Mouse (Mus musculus): ENCODE measurements around the gene Rad9a. TPM values are rescaled to one million over a fixed set of nuclear protein-coding genes. Genes with fewer than 3 reads are reported as not detected.

The Rad9a gene
- polyA plus RNA-seq, 1 experiment = 33.3 TPM

GRCm38 (mm10) chr19:4222165-4222564 is 20.7 kb upstream of the Rad9a start:
- H3ac ChIP-seq (ENCODE audit: control insufficient read depth, insufficient read length, low read depth) = peak overlapping the region; percentile 6
- H3K27me3 ChIP-seq (ENCODE audit: control insufficient read depth, insufficient read depth, insufficient read length) = no peaks in the 10 kb centered on the region
- H3K4me3 ChIP-seq (ENCODE audit: insufficient read depth, poor library complexity, severe bottlenecking) = no peak overlapping the region
- H3K79me2 ChIP-seq (ENCODE audit: control insufficient read depth, insufficient read depth) = peaks cover 59% of the 10 kb centered on the region
- peaks cover 49% of the 10 kb centered on the region for H3K36me3 ChIP-seq (ENCODE audit: control insufficient read depth, insufficient read depth)
- TF ChIP-seq MYOG (IDR thresholded peaks at IDR 0.05; ENCODE audit: control insufficient read depth, extremely low read depth, insufficient read length) (no peak), CTCF (IDR thresholded peaks at IDR 0.05; ENCODE audit: control insufficient read depth, insufficient read depth, insufficient read length) (no peak), MYOD1 (IDR thresholded peaks at IDR 0.05; ENCODE audit: control insufficient read depth, insufficient read length, low read depth) (no peak), USF1 (IDR thresholded peaks at IDR 0.05; ENCODE audit: low read depth) (no peak), FOSL1 (IDR thresholded peaks at IDR 0.05; ENCODE audit: insufficient read depth, low read length, poor library complexity, severe bottlenecking) (no peak), CEBPB (IDR thresholded peaks at IDR 0.05; ENCODE audit: low read depth) (no peak), MAX (IDR thresholded peaks at IDR 0.05) (no peak)
- H3K79me3 ChIP-seq (ENCODE audit: low read depth) = peaks cover 36% of the 10 kb centered on the region

GRCm38 (mm10) chr19:4220957-4221743 is 19.7 kb upstream of the Rad9a start:
- Histone ChIP-seq H3K79me3 (ENCODE audit: low read depth) (peaks cover 46% of the 10 kb centered on the region), H3K4me3 (ENCODE audit: insufficient read depth, poor library complexity, severe bottlenecking) (no peak overlapping the region), H3K27me3 (ENCODE audit: control insufficient read depth, insufficient read depth, insufficient read length) (no peaks in the 10 kb centered on the region), H3K36me3 (ENCODE audit: control insufficient read depth, insufficient read depth) (peaks cover 56% of the 10 kb centered on the region), H3K79me2 (ENCODE audit: control insufficient read depth, insufficient read depth) (peaks cover 69% of the 10 kb centered on the region), H3ac (ENCODE audit: control insufficient read depth, insufficient read length, low read depth) (peak overlapping the region; percentile 39)
- no peak for TF ChIP-seq USF1 (IDR thresholded peaks at IDR 0.05; ENCODE audit: low read depth)
- no peak for TF ChIP-seq FOSL1 (IDR thresholded peaks at IDR 0.05; ENCODE audit: insufficient read depth, low read length, poor library complexity, severe bottlenecking)
- no peak for TF ChIP-seq CTCF (IDR thresholded peaks at IDR 0.05; ENCODE audit: control insufficient read depth, insufficient read depth, insufficient read length)
- no peak for TF ChIP-seq CEBPB (IDR thresholded peaks at IDR 0.05; ENCODE audit: low read depth)
- TF ChIP-seq MAX (IDR thresholded peaks at IDR 0.05) = no peak
- no peak for TF ChIP-seq MYOG (IDR thresholded peaks at IDR 0.05; ENCODE audit: control insufficient read depth, extremely low read depth, insufficient read length)
- no peak for TF ChIP-seq MYOD1 (IDR thresholded peaks at IDR 0.05; ENCODE audit: control insufficient read depth, insufficient read length, low read depth)

- Histone ChIP-seq H3K79me2 (ENCODE audit: control insufficient read depth, insufficient read depth) (peaks cover 76% of the 10 kb centered on the region), H3K79me3 (ENCODE audit: low read depth) (peaks cover 53% of the 10 kb centered on the region), H3ac (ENCODE audit: control insufficient read depth, insufficient read length, low read depth) (no peak overlapping the region), H3K4me3 (ENCODE audit: insufficient read depth, poor library complexity, severe bottlenecking) (no peak overlapping the region), H3K36me3 (ENCODE audit: control insufficient read depth, insufficient read depth) (peaks cover 56% of the 10 kb centered on the region), H3K27me3 (ENCODE audit: control insufficient read depth, insufficient read depth, insufficient read length) (no peaks in the 10 kb centered on the region)
- TF ChIP-seq CTCF (IDR thresholded peaks at IDR 0.05; ENCODE audit: control insufficient read depth, insufficient read depth, insufficient read length) = no peak
- TF ChIP-seq MYOD1 (IDR thresholded peaks at IDR 0.05; ENCODE audit: control insufficient read depth, insufficient read length, low read depth) = no peak
- TF ChIP-seq USF1 (IDR thresholded peaks at IDR 0.05; ENCODE audit: low read depth) = no peak
- no peak for TF ChIP-seq CEBPB (IDR thresholded peaks at IDR 0.05; ENCODE audit: low read depth)
- TF ChIP-seq FOSL1 (IDR thresholded peaks at IDR 0.05; ENCODE audit: insufficient read depth, low read length, poor library complexity, severe bottlenecking) = no peak
- no peak for TF ChIP-seq MAX (IDR thresholded peaks at IDR 0.05)
- TF ChIP-seq MYOG (IDR thresholded peaks at IDR 0.05; ENCODE audit: control insufficient read depth, extremely low read depth, insufficient read length) = no peak
Observed at GRCm38 (mm10) chr19:4220416-4220815, 19.0 kb upstream of the Rad9a start.

- TF ChIP-seq MYOD1 (IDR thresholded peaks at IDR 0.05; ENCODE audit: control insufficient read depth, insufficient read length, low read depth) (no peak), USF1 (IDR thresholded peaks at IDR 0.05; ENCODE audit: low read depth) (no peak), CEBPB (IDR thresholded peaks at IDR 0.05; ENCODE audit: low read depth) (no peak), MAX (IDR thresholded peaks at IDR 0.05) (no peak)
- Histone ChIP-seq H3K27me3 (ENCODE audit: control insufficient read depth, insufficient read depth, insufficient read length) (no peaks in the 10 kb centered on the region), H3K79me2 (ENCODE audit: control insufficient read depth, insufficient read depth) (peaks cover 81% of the 10 kb centered on the region), H3ac (ENCODE audit: control insufficient read depth, insufficient read length, low read depth) (no peak overlapping the region), H3K79me3 (ENCODE audit: low read depth) (peaks cover 54% of the 10 kb centered on the region), H3K36me3 (ENCODE audit: control insufficient read depth, insufficient read depth) (peaks cover 56% of the 10 kb centered on the region), H3K4me3 (ENCODE audit: insufficient read depth, poor library complexity, severe bottlenecking) (no peak overlapping the region)
Observed at GRCm38 (mm10) chr19:4219943-4220342, 18.5 kb upstream of the Rad9a start.

- no peak overlapping the region for H3ac ChIP-seq (ENCODE audit: control insufficient read depth, insufficient read length, low read depth)
- H3K4me3 ChIP-seq (ENCODE audit: insufficient read depth, poor library complexity, severe bottlenecking) = no peak overlapping the region
- no peaks in the 10 kb centered on the region for H3K27me3 ChIP-seq (ENCODE audit: control insufficient read depth, insufficient read depth, insufficient read length)
- peaks cover 88% of the 10 kb centered on the region for H3K79me2 ChIP-seq (ENCODE audit: control insufficient read depth, insufficient read depth)
- no peak for TF ChIP-seq USF1 (IDR thresholded peaks at IDR 0.05; ENCODE audit: low read depth)
- TF ChIP-seq CTCF (IDR thresholded peaks at IDR 0.05; ENCODE audit: control insufficient read depth, insufficient read depth, insufficient read length) = no peak
- TF ChIP-seq FOSL1 (IDR thresholded peaks at IDR 0.05; ENCODE audit: insufficient read depth, low read length, poor library complexity, severe bottlenecking) = no peak
- TF ChIP-seq MAX (IDR thresholded peaks at IDR 0.05) = no peak
- no peak for TF ChIP-seq CEBPB (IDR thresholded peaks at IDR 0.05; ENCODE audit: low read depth)
- no peak for TF ChIP-seq MYOG (IDR thresholded peaks at IDR 0.05; ENCODE audit: control insufficient read depth, extremely low read depth, insufficient read length)
- TF ChIP-seq MYOD1 (IDR thresholded peaks at IDR 0.05; ENCODE audit: control insufficient read depth, insufficient read length, low read depth) = no peak
- H3K36me3 ChIP-seq (ENCODE audit: control insufficient read depth, insufficient read depth) = peaks cover 49% of the 10 kb centered on the region
- H3K79me3 ChIP-seq (ENCODE audit: low read depth) = peaks cover 54% of the 10 kb centered on the region
Observed at GRCm38 (mm10) chr19:4218784-4219183, 17.3 kb upstream of the Rad9a start.

Data from C2C12 (cell line).